Mouse (Mus musculus): ENCODE measurements around the gene Gm12185. TPM values are rescaled to one million over a fixed set of nuclear protein-coding genes. Genes with fewer than 3 reads are reported as not detected.
"Not testable (repeated sequence)": the region's sequence is repeated elsewhere in the genome, so short reads cannot be mapped to it uniquely, and the experiment has no call there.

Gm12185 gene
- total and polyA plus RNA-seq, 2 experiments from 2014 or later, result not detected

GRCm38 (mm10) chr11:48902021-48902420 lies 90.0 kb downstream of the Gm12185 start, which contains the start of gene Gm5431:
Gene Gm5431, minus strand, starts transcription at chr11:48902214.
- no peak within 1 kb of the TSS for H3K4me2 ChIP-seq (ENCODE audit: low read depth, low read length, poor library complexity, severe bottlenecking)
- H3K27ac ChIP-seq (ENCODE audit: low read depth, low read length), result no peak within 1 kb of the TSS
- no peaks in the 10 kb centered on the region for H3K4me1 ChIP-seq (ENCODE audit: insufficient read depth, low read length)
- ATAC-seq (ENCODE audit: low FRiP score), result no peak
- WGBS, result 71% methylated on average over 2 of the region's 2 CpGs
- H3K27me3 ChIP-seq (ENCODE audit: insufficient read depth, low read length), result no peaks in the 10 kb centered on the region
- no peaks in the 10 kb centered on the region for H3K9me3 ChIP-seq (ENCODE audit: low read length)
- no peaks in the 10 kb centered on the region for H3K36me3 ChIP-seq (ENCODE audit: insufficient read depth, low read length)
- DNase-seq (ENCODE audit: low spot score), result no peak
- no peak for TF ChIP-seq CTCF (IDR thresholded peaks at IDR 0.05)
- no peak within 1 kb of the TSS for H3K9ac ChIP-seq (replicated peaks; ENCODE audit: low read length, poor library complexity, severe bottlenecking)
- H3K4me3 ChIP-seq (ENCODE audit: low read depth, low read length), result no peak within 1 kb of the TSS

GRCm38 (mm10) chr11:48901567-48901930 lies 90.5 kb downstream of the Gm12185 start:
- H3K4me2 ChIP-seq (ENCODE audit: low read depth, low read length, poor library complexity, severe bottlenecking); H3K27me3 ChIP-seq (ENCODE audit: insufficient read depth, low read length); ATAC-seq (ENCODE audit: low FRiP score); H3K4me3 ChIP-seq (ENCODE audit: low read depth, low read length); H3K9me3 ChIP-seq (ENCODE audit: low read length); H3K4me1 ChIP-seq (ENCODE audit: insufficient read depth, low read length); H3K36me3 ChIP-seq (ENCODE audit: insufficient read depth, low read length); H3K27ac ChIP-seq (ENCODE audit: low read depth, low read length); DNase-seq (ENCODE audit: low spot score); H3K9ac ChIP-seq (replicated peaks; ENCODE audit: low read length, poor library complexity, severe bottlenecking): not testable (repeated sequence)
- 96% methylated on average over 1 of the region's 1 CpGs for WGBS

GRCm38 (mm10) chr11:48900654-48901566 lies 91.1 kb downstream of the Gm12185 start:
- H3K36me3 ChIP-seq (ENCODE audit: insufficient read depth, low read length); H3K9me3 ChIP-seq (ENCODE audit: low read length); H3K27ac ChIP-seq (ENCODE audit: low read depth, low read length); H3K4me3 ChIP-seq (ENCODE audit: low read depth, low read length); H3K9ac ChIP-seq (replicated peaks; ENCODE audit: low read length, poor library complexity, severe bottlenecking); H3K4me1 ChIP-seq (ENCODE audit: insufficient read depth, low read length); H3K4me2 ChIP-seq (ENCODE audit: low read depth, low read length, poor library complexity, severe bottlenecking); H3K27me3 ChIP-seq (ENCODE audit: insufficient read depth, low read length); ATAC-seq (ENCODE audit: low FRiP score); DNase-seq (ENCODE audit: low spot score): not testable (repeated sequence)
- 87% methylated on average over 6 of the region's 6 CpGs for WGBS

GRCm38 (mm10) chr11:48898812-48899431 lies 93.1 kb downstream of the Gm12185 start:
- no peaks in the 10 kb centered on the region for H3K9me3 ChIP-seq (ENCODE audit: low read length)
- 69% methylated on average over 2 of the region's 2 CpGs for WGBS
- no peak overlapping the region for H3K9ac ChIP-seq (replicated peaks; ENCODE audit: low read length, poor library complexity, severe bottlenecking)
- H3K36me3 ChIP-seq (ENCODE audit: insufficient read depth, low read length), result no peaks in the 10 kb centered on the region
- H3K27me3 ChIP-seq (ENCODE audit: insufficient read depth, low read length), result no peaks in the 10 kb centered on the region
- no peaks in the 10 kb centered on the region for H3K4me1 ChIP-seq (ENCODE audit: insufficient read depth, low read length)
- DNase-seq (ENCODE audit: low spot score), result no peak
- no peak for TF ChIP-seq CTCF (IDR thresholded peaks at IDR 0.05)
- H3K27ac ChIP-seq (ENCODE audit: low read depth, low read length), result no peak overlapping the region
- H3K4me3 ChIP-seq (ENCODE audit: low read depth, low read length), result no peak overlapping the region
- no peak overlapping the region for H3K4me2 ChIP-seq (ENCODE audit: low read depth, low read length, poor library complexity, severe bottlenecking)
- ATAC-seq (ENCODE audit: low FRiP score), result no peak

GRCm38 (mm10) chr11:48876680-48877079 lies 115.3 kb downstream of the Gm12185 start:
- H3K4me3 ChIP-seq (ENCODE audit: low read depth, low read length), result no peak overlapping the region
- ATAC-seq (ENCODE audit: low FRiP score) (no peak), DNase-seq (ENCODE audit: low spot score) (no peak)
- H3K4me1 ChIP-seq (ENCODE audit: insufficient read depth, low read length), result no peaks in the 10 kb centered on the region
- H3K9me3 ChIP-seq (ENCODE audit: low read length), result no peaks in the 10 kb centered on the region
- WGBS, result 93% methylated on average over 1 of the region's 1 CpGs
- TF ChIP-seq CTCF (IDR thresholded peaks at IDR 0.05), result peak; percentile 25
- no peaks in the 10 kb centered on the region for H3K36me3 ChIP-seq (ENCODE audit: insufficient read depth, low read length)
- H3K27ac ChIP-seq (ENCODE audit: low read depth, low read length), result no peak overlapping the region
- no peak overlapping the region for H3K4me2 ChIP-seq (ENCODE audit: low read depth, low read length, poor library complexity, severe bottlenecking)
- no peak overlapping the region for H3K9ac ChIP-seq (replicated peaks; ENCODE audit: low read length, poor library complexity, severe bottlenecking)
- H3K27me3 ChIP-seq (ENCODE audit: insufficient read depth, low read length), result peaks cover 6% of the 10 kb centered on the region; the same call in 1 of the 2 replicates

GRCm38 (mm10) chr11:48875343-48875837 lies 116.6 kb downstream of the Gm12185 start:
- not testable (repeated sequence) for DNase-seq (ENCODE audit: low spot score); ATAC-seq (ENCODE audit: low FRiP score); H3K4me3 ChIP-seq (ENCODE audit: low read depth, low read length); H3K9ac ChIP-seq (replicated peaks; ENCODE audit: low read length, poor library complexity, severe bottlenecking); H3K4me2 ChIP-seq (ENCODE audit: low read depth, low read length, poor library complexity, severe bottlenecking); H3K27ac ChIP-seq (ENCODE audit: low read depth, low read length); H3K27me3 ChIP-seq (ENCODE audit: insufficient read depth, low read length); H3K9me3 ChIP-seq (ENCODE audit: low read length); H3K4me1 ChIP-seq (ENCODE audit: insufficient read depth, low read length); H3K36me3 ChIP-seq (ENCODE audit: insufficient read depth, low read length)
- 53% methylated on average over 1 of the region's 1 CpGs for WGBS

Data from midbrain, postnatal 0 days (tissue).